8 mouse cellular contexts compared by ENCODE assay signal in genomic region chr2:73419285-73419684, GRCm38 (mm10). TPM values are rescaled to one million over a fixed set of nuclear protein-coding genes. Genes with fewer than 3 reads are reported as not detected.
A peak's percentile ranks its signal among the peaks of the same experiment; 100 is the strongest.
DNase-seq lines count a peak whose midpoint lies in the region; ATAC-seq and TF ChIP-seq lines count a peak whose summit lies in the region.

No protein-coding gene starts in this region.

- H3K9ac ChIP-seq in ES-Bruce4 (ENCODE audit: low read depth, poor library complexity, severe bottlenecking): no peak overlapping the region

- no peak overlapping the region for H3K4me3 ChIP-seq in ES-Bruce4 (ENCODE audit: low read depth, low read length)

- no peak for TF ChIP-seq POLR2A in ES-Bruce4 (IDR thresholded peaks at IDR 0.05; ENCODE audit: insufficient read depth, low read length)

- no peak for TF ChIP-seq EP300 in ES-Bruce4 (IDR thresholded peaks at IDR 0.05; ENCODE audit: insufficient read depth, low read depth, low read length)

- ATAC-seq in granulocyte monocyte progenitor cell, adult 5-6 weeks (replicated peaks; ENCODE audit: poor library complexity, severe bottlenecking): peak; percentile 72
- no peak; the same call in 1 of the 2 replicates for ATAC-seq in erythroid progenitor cell, adult 5-6 weeks (replicated peaks; ENCODE audit: low FRiP score, poor library complexity, severe bottlenecking)

- no peaks in the 10 kb centered on the region for H3K9me3 ChIP-seq in ES-Bruce4 (replicated peaks; ENCODE audit: control insufficient read depth, insufficient read depth, low read length, poor library complexity, severe bottlenecking)

- no peaks in the 10 kb centered on the region for H3K4me1 ChIP-seq in ES-Bruce4 (ENCODE audit: control insufficient read depth, insufficient read depth, low read length)

- no peaks in the 10 kb centered on the region for H3K36me3 ChIP-seq in ES-Bruce4 (ENCODE audit: control insufficient read depth, insufficient read depth, low read length, poor library complexity, severe bottlenecking)

- H3K27ac ChIP-seq in ES-Bruce4 (ENCODE audit: insufficient read depth, low read length): no peak overlapping the region

- peak; percentile 51 for TF ChIP-seq CTCF in ES-Bruce4 (IDR thresholded peaks at IDR 0.05; ENCODE audit: low read depth, low read length)

- H3K27me3 ChIP-seq in ES-Bruce4 (ENCODE audit: control insufficient read depth, insufficient read depth, low read length, poor library complexity, severe bottlenecking): no peaks in the 10 kb centered on the region

- DNase-seq in layer of hippocampus, adult 11-12 months (ENCODE audit: low spot score): peak; percentile 50
- no peak for DNase-seq in layer of hippocampus, adult 8-10 months (ENCODE audit: low spot score in 2 of 2)
- peak; percentile 48 for DNase-seq in brain, adult 2 months (ENCODE audit: low read depth, low spot score)
- peak; percentile 70 for DNase-seq in lung, postnatal 36 days
- no peak for DNase-seq in right cerebral cortex, postnatal 14 days

RNA-seq across cellular contexts. Expression of gene Gpr155, which starts 32.9 kb away (rescaled TPM):
- total RNA-seq in layer of hippocampus, adult 8-10 months (2022): 10 to 100 TPM; 54.1 to 70.5 (median 58.2) TPM
- 1.1 and 1.8 TPM in 2 replicates for polyA plus RNA-seq in ES-Bruce4 (2011; ENCODE audit: insufficient read depth, insufficient read length, low read depth, missing spikeins)
- not detected in 2 replicates for total RNA-seq in granulocyte monocyte progenitor cell, adult 5-6 weeks (2014; fragmentation: Nextera tagmentation)
- not detected in 2 replicates for total RNA-seq in granulocyte monocyte progenitor cell, adult 5-6 weeks (2017)
- total RNA-seq in erythroid progenitor cell, adult 5-6 weeks (2015; ENCODE audit: low replicate concordance): 25.2 and 31.0 TPM in 2 replicates
- total RNA-seq in erythroid progenitor cell, adult 5-6 weeks (2017; ENCODE audit: low replicate concordance): 27.2 and 29.7 TPM in 2 replicates

Comparison
In these comparisons a context has a peak if more than half of its experiments do, and no peak if none do; other contexts are left out.
1. DNase-seq: peak in layer of hippocampus, adult 11-12 months (single experiment), brain, adult 2 months (single experiment) and lung, postnatal 36 days (single experiment); none in layer of hippocampus, adult 8-10 months (0 of 2) and right cerebral cortex, postnatal 14 days (single experiment).
2. RNA of gene Gpr155, which starts 32.9 kb away (total RNA-seq): 54.1 to 70.5 TPM in layer of hippocampus, adult 8-10 months and 25.2 to 31.0 TPM in erythroid progenitor cell, adult 5-6 weeks; not detected in granulocyte monocyte progenitor cell, adult 5-6 weeks; every median in the first group is over 10 times any median in the second.